Mouse (Mus musculus) stomach, embryonic 14.5 days (tissue): ENCODE measurements around the gene Prkcb. TPM values are rescaled to one million over a fixed set of nuclear protein-coding genes. Genes with fewer than 3 reads are reported as not detected.

ENCODE experiments used
- ATAC-seq: fragments of 200-750 bp; cut with Nextera tagmentation; 2 replicates; pipeline ENCODE4 v1.8.0; 2017; ENCODE audit warnings: low read depth, moderate TSS enrichment; ENCODE audit not compliant: insufficient number of reproducible peaks, insufficient read depth, low FRiP score
- H3K27ac ChIP-seq: fragments of 300-500 bp; sonication (generic); 2 replicates; pipeline ENCODE4 v1.5.1; 2014; ENCODE audit warnings: mild to moderate bottlenecking, low read length, moderate library complexity, mixed read lengths
- H3K27me3 ChIP-seq: fragments of 300-500 bp; sonication (generic); 2 replicates; pipeline ENCODE4 v1.6.1; 2014; ENCODE audit warnings: low read length, control low read depth, mixed read lengths; ENCODE audit not compliant: control insufficient read depth, insufficient read depth
- H3K36me3 ChIP-seq: fragments of 300-500 bp; sonication (generic); 2 replicates; pipeline ENCODE4 v1.6.1; 2014; ENCODE audit warnings: mild to moderate bottlenecking, control low read depth, low read length, moderate library complexity, mixed read lengths; ENCODE audit not compliant: control insufficient read depth, insufficient read depth
- H3K4me1 ChIP-seq: fragments of 300-500 bp; sonication (generic); 2 replicates; pipeline ENCODE4 v1.6.1; 2014; ENCODE audit warnings: low read length, control low read depth, mixed read lengths; ENCODE audit not compliant: control insufficient read depth, insufficient read depth
- H3K4me2 ChIP-seq: fragments of 300-500 bp; sonication (generic); replicated peaks from 2 replicates; pipeline ENCODE4 v1.6.1; 2014; ENCODE audit warnings: low read depth, low read length, control low read depth
- H3K4me3 ChIP-seq: fragments of 300-500 bp; sonication (generic); 2 replicates; pipeline ENCODE4 v1.5.1; 2014; ENCODE audit warnings: low read depth, low read length, control low read depth
- H3K9ac ChIP-seq: fragments of 300-500 bp; sonication (generic); replicated peaks from 2 replicates; pipeline ENCODE4 v1.6.1; 2014; ENCODE audit warnings: low read depth, mild to moderate bottlenecking, control low read depth, low read length, moderate library complexity, mixed read lengths
- H3K9me3 ChIP-seq: fragments of 300-500 bp; sonication (generic); 2 replicates; pipeline ENCODE4 v1.6.1; 2016; ENCODE audit warnings: low read depth, low read length, control low read depth; ENCODE audit not compliant: control insufficient read depth
- WGBS: fragments of 180-500 bp; shearing (Covaris S2); extraction: QIAGEN DNeasy Blood & Tissue Kit; methylation state at CpG from one replicate; pipeline ENCODE4 v1.1.7; 2014; 5-methylcytosine and 5-hydroxymethylcytosine counted together
- polyA plus RNA-seq: library from polyadenylated mRNA; unstranded; fragments of >200 nt; fragmentation: Nextera tagmentation; extraction: Ambion mirVana; gene quantifications from 2 replicates; pipeline ENCODE4 v1.2.1, GENCODE M21; 2014

Prkcb gene
- polyA plus RNA-seq, 1 experiment from 2014 or later, result 18.4 TPM

- Histone ChIP-seq H3K36me3 (no peaks in the 10 kb centered on the region), H3K9me3 (no peaks in the 10 kb centered on the region), H3K27me3 (no peaks in the 10 kb centered on the region), H3K27ac (0 out of 2 replicates have a peak overlapping the region, but pooled peaks have one; percentile 11), H3K9ac (no peak overlapping the region), H3K4me3 (no peak overlapping the region), H3K4me2 (no peak overlapping the region), H3K4me1 (no peaks in the 10 kb centered on the region)
- WGBS, result 71% methylated on average over 4 of the region's 4 CpGs
- ATAC-seq, result no peak
Measured at GRCm38 (mm10) chr7:122351816-122352215, 63.3 kb downstream of the Prkcb start.

GRCm38 (mm10) chr7:122352566-122353277 is 64.2 kb downstream of the Prkcb start:
- 54% methylated on average over 12 of the region's 12 CpGs for WGBS
- Histone ChIP-seq H3K9me3 (no peaks in the 10 kb centered on the region), H3K4me1 (no peaks in the 10 kb centered on the region), H3K9ac (no peak overlapping the region), H3K27ac (no peak overlapping the region), H3K27me3 (no peaks in the 10 kb centered on the region), H3K36me3 (no peaks in the 10 kb centered on the region), H3K4me3 (no peak overlapping the region), H3K4me2 (no peak overlapping the region)
- ATAC-seq, result peak; percentile 46; the same call in 1 of the 2 replicates

GRCm38 (mm10) chr7:122353329-122353728 is 64.8 kb downstream of the Prkcb start:
- ATAC-seq, result no peak
- 64% methylated on average over 4 of the region's 4 CpGs for WGBS

GRCm38 (mm10) chr7:122356941-122357340 is 68.4 kb downstream of the Prkcb start:
- no peak overlapping the region for H3K27ac ChIP-seq
- no peaks in the 10 kb centered on the region for H3K27me3 ChIP-seq
- 29% methylated on average over 2 of the region's 2 CpGs for WGBS
- H3K36me3 ChIP-seq, result no peaks in the 10 kb centered on the region
- no peaks in the 10 kb centered on the region for H3K4me1 ChIP-seq
- H3K9me3 ChIP-seq, result no peaks in the 10 kb centered on the region
- H3K4me3 ChIP-seq, result no peak overlapping the region
- no peak overlapping the region for H3K4me2 ChIP-seq
- ATAC-seq, result no peak; the same call in 1 of the 2 replicates
- H3K9ac ChIP-seq, result no peak overlapping the region

More at GRCm38 (mm10) chr7:122353329-122353728, 64.8 kb downstream of the Prkcb start:
- Histone ChIP-seq H3K4me2 (no peak overlapping the region), H3K4me3 (no peak overlapping the region), H3K27ac (peak overlapping the region; percentile 28; the same call in 1 of the 2 replicates), H3K36me3 (no peaks in the 10 kb centered on the region), H3K27me3 (no peaks in the 10 kb centered on the region), H3K9me3 (no peaks in the 10 kb centered on the region), H3K4me1 (no peaks in the 10 kb centered on the region), H3K9ac (no peak overlapping the region)

- 83% methylated on average over 7 of the region's 7 CpGs for WGBS
- Histone ChIP-seq H3K9me3 (no peaks in the 10 kb centered on the region), H3K27me3 (no peaks in the 10 kb centered on the region), H3K27ac (no peak overlapping the region), H3K4me1 (no peaks in the 10 kb centered on the region), H3K36me3 (no peaks in the 10 kb centered on the region), H3K9ac (no peak overlapping the region), H3K4me3 (no peak overlapping the region), H3K4me2 (no peak overlapping the region)
- ATAC-seq, result no peak
Measured at GRCm38 (mm10) chr7:122357847-122358246, 69.3 kb downstream of the Prkcb start.

GRCm38 (mm10) chr7:122366635-122367034 is 78.1 kb downstream of the Prkcb start:
- Histone ChIP-seq H3K27ac (no peak overlapping the region), H3K4me3 (no peak overlapping the region), H3K4me2 (no peak overlapping the region), H3K4me1 (no peaks in the 10 kb centered on the region), H3K9ac (no peak overlapping the region), H3K9me3 (no peaks in the 10 kb centered on the region), H3K27me3 (no peaks in the 10 kb centered on the region), H3K36me3 (no peaks in the 10 kb centered on the region)
- no peak for ATAC-seq
- 80% methylated on average over 1 of the region's 1 CpGs for whole genome bisulfite sequencing

- Histone ChIP-seq H3K4me3 (no peak overlapping the region), H3K27ac (no peak overlapping the region), H3K36me3 (no peaks in the 10 kb centered on the region), H3K4me1 (no peaks in the 10 kb centered on the region), H3K27me3 (no peaks in the 10 kb centered on the region), H3K9ac (no peak overlapping the region), H3K4me2 (no peak overlapping the region), H3K9me3 (no peaks in the 10 kb centered on the region)
- no peak for ATAC-seq
- 85% methylated on average over 7 of the region's 7 CpGs for WGBS
Measured at GRCm38 (mm10) chr7:122367303-122368007, 78.9 kb downstream of the Prkcb start.

- no peaks in the 10 kb centered on the region for H3K9me3 ChIP-seq
- H3K27ac ChIP-seq, result no peak overlapping the region
- no peak overlapping the region for H3K9ac ChIP-seq
- no peaks in the 10 kb centered on the region for H3K27me3 ChIP-seq
- no peaks in the 10 kb centered on the region for H3K36me3 ChIP-seq
- no peak overlapping the region for H3K4me2 ChIP-seq
- no peaks in the 10 kb centered on the region for H3K4me1 ChIP-seq
- WGBS, result 84% methylated on average over 12 of the region's 12 CpGs
- ATAC-seq, result no peak
- H3K4me3 ChIP-seq, result no peak overlapping the region
Measured at GRCm38 (mm10) chr7:122370488-122370887, 81.9 kb downstream of the Prkcb start.
